Mouse (Mus musculus) liver, postnatal 0 days (tissue): Measurements from ENCODE around the gene Krt78. TPM values are rescaled to one million over a fixed set of nuclear protein-coding genes. Genes with fewer than 3 reads are reported as not detected.
"Not testable (repeated sequence)": the region's sequence is repeated elsewhere in the genome, so short reads cannot be mapped to it uniquely, and the experiment has no call there.

Experiments
- ATAC-seq: fragments of 200-750 bp; cut with Nextera tagmentation; 2 replicates; pipeline ENCODE4 v1.8.0; 2017; ENCODE audit warnings: mild to moderate bottlenecking, moderate library complexity
- DNase-seq: peaks from one replicate; pipeline ENCODE4 v3.0.0-alpha.2; 2016
- H3K27ac ChIP-seq: fragments of 300-500 bp; sonication (generic); 2 replicates; pipeline ENCODE4 v1.5.1; 2014; ENCODE audit warnings: antibody characterized with exemption, moderate library complexity, mild to moderate bottlenecking, low read depth
- H3K27me3 ChIP-seq: fragments of 300-500 bp; sonication (generic); 2 replicates; pipeline ENCODE4 v1.6.1; 2014; ENCODE audit warnings: low read length, control low read depth, mixed read lengths; ENCODE audit not compliant: insufficient read depth
- H3K36me3 ChIP-seq: fragments of 300-500 bp; sonication (generic); replicated peaks from 2 replicates; pipeline ENCODE4 v1.6.1; 2014; ENCODE audit warnings: mild to moderate bottlenecking, control low read depth, low read length, moderate library complexity, mixed read lengths; ENCODE audit not compliant: insufficient read depth
- H3K4me1 ChIP-seq: fragments of 300-500 bp; sonication (generic); 2 replicates; pipeline ENCODE4 v1.6.1; 2014; ENCODE audit warnings: antibody characterized with exemption, mild to moderate bottlenecking, control low read depth; ENCODE audit not compliant: insufficient read depth
- H3K4me2 ChIP-seq: fragments of 300-500 bp; sonication (generic); 2 replicates; pipeline ENCODE4 v1.6.1; 2014; ENCODE audit warnings: low read depth, mild to moderate bottlenecking, low read length, moderate library complexity, mixed read lengths
- H3K4me3 ChIP-seq: fragments of 300-500 bp; sonication (generic); 2 replicates; pipeline ENCODE4 v1.5.1; 2014; ENCODE audit warnings: low read depth, low read length
- H3K9ac ChIP-seq: fragments of 300-500 bp; sonication (generic); replicated peaks from 2 replicates; pipeline ENCODE4 v1.6.1; 2014; ENCODE audit warnings: mild to moderate bottlenecking, moderate library complexity
- H3K9me3 ChIP-seq: fragments of 300-500 bp; sonication (generic); 2 replicates; pipeline ENCODE4 v1.6.1; 2016; ENCODE audit warnings: mild to moderate bottlenecking, control low read depth, low read length, mixed read lengths
- CTCF ChIP-seq: sonication (generic); IDR thresholded peaks from 2 replicates; pipeline ENCODE4 v1.5.1; 2016; ENCODE audit warnings: antibody characterized with exemption, low read depth
- EP300 ChIP-seq: IDR thresholded peaks from 2 replicates; pipeline ENCODE4 v1.6.1; 2016; ENCODE audit warnings: antibody characterized with exemption, low read depth, mild to moderate bottlenecking
- WGBS: fragments of 180-500 bp; shearing (Covaris S2); extraction: QIAGEN DNeasy Blood & Tissue Kit; methylation state at CpG from one replicate; pipeline ENCODE4 v1.1.7; 2014; ENCODE audit not compliant: insufficient replicate concordance; 5-methylcytosine and 5-hydroxymethylcytosine counted together
- polyA plus RNA-seq: library from polyadenylated mRNA; unstranded; fragments of >200 nt; fragmentation: Nextera tagmentation; extraction: Ambion mirVana; gene quantifications from 2 replicates; pipeline ENCODE4 v1.2.1, GENCODE M21; 2015

Gene Krt78
- not detected in 2 replicates for polyA plus RNA-seq

DNA sequence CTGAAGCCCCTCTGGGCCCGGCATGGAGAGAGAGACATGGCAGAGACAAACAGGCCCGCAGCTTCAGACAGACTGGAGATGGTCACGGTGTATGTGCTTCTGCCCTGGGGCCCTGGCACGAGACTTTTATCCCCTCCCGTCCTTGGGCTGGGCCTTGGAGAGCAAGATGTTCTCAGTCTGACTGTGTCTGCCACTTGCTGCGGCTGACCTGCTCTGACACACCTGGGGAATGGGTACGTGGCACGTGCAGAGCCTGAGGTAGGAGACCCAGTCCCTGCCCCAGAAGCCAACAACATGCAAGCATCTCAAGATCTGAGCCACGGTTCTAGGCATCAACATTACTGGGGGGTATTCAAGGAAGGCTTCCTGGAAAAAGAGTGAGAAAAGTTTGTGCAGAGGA, at the start of gene Krt78:
Krt78 (minus strand) TSS at position 101 of the 400 bp plus-strand sequence.
- DNase-seq, result no peak
- 71% methylated on average over 9 of the region's 9 CpGs for WGBS
- Histone ChIP-seq H3K4me2 (no peak within 1 kb of the TSS), H3K27me3 (0 out of 2 replicates have a peak, but pooled peaks cover 6% of the 10 kb centered on the region), H3K9ac (no peak within 1 kb of the TSS), H3K9me3 (no peaks in the 10 kb centered on the region), H3K36me3 (no peaks in the 10 kb centered on the region), H3K4me1 (no peaks in the 10 kb centered on the region), H3K4me3 (no peak within 1 kb of the TSS), H3K27ac (no peak within 1 kb of the TSS)
- ATAC-seq, result no peak
- no peak for TF ChIP-seq EP300
- TF ChIP-seq CTCF, result no peak

DNA sequence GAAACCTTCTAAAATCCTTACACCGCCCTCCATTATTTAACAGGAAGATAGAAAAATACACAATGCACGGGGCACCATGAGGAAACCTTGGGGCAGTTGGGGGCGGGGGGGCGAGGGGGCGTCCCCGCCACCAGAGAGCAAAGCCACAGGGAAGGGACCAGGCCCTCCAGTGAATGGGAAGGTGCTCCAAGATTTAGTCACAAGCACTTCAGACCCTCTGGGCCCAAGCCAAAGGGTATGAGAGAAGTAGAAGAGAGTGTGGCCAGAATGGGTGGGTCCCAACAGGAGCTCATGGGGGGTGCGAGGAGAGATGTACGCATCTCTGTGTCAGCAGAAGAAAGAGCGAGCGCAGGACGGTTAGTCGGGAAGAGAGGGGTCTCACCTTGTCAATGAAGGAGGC, 49.4 kb upstream of the Krt78 start:
- H3K9me3 ChIP-seq, result no peaks in the 10 kb centered on the region
- ATAC-seq (no peak), DNase-seq (no peak)
- 28% methylated on average over 12 of the region's 12 CpGs for WGBS
- no peak for TF ChIP-seq CTCF
- no peak for TF ChIP-seq EP300
- H3K4me2 ChIP-seq, result peak overlapping the region; percentile 63
- no peaks in the 10 kb centered on the region for H3K36me3 ChIP-seq
- peak overlapping the region; percentile 52 for H3K27ac ChIP-seq
- H3K4me3 ChIP-seq, result peak overlapping the region; percentile 38
- peaks cover 14% of the 10 kb centered on the region; the same call in 1 of the 2 replicates for H3K4me1 ChIP-seq
- H3K27me3 ChIP-seq, result peaks cover 10% of the 10 kb centered on the region
- H3K9ac ChIP-seq, result peak overlapping the region; percentile 52

DNA sequence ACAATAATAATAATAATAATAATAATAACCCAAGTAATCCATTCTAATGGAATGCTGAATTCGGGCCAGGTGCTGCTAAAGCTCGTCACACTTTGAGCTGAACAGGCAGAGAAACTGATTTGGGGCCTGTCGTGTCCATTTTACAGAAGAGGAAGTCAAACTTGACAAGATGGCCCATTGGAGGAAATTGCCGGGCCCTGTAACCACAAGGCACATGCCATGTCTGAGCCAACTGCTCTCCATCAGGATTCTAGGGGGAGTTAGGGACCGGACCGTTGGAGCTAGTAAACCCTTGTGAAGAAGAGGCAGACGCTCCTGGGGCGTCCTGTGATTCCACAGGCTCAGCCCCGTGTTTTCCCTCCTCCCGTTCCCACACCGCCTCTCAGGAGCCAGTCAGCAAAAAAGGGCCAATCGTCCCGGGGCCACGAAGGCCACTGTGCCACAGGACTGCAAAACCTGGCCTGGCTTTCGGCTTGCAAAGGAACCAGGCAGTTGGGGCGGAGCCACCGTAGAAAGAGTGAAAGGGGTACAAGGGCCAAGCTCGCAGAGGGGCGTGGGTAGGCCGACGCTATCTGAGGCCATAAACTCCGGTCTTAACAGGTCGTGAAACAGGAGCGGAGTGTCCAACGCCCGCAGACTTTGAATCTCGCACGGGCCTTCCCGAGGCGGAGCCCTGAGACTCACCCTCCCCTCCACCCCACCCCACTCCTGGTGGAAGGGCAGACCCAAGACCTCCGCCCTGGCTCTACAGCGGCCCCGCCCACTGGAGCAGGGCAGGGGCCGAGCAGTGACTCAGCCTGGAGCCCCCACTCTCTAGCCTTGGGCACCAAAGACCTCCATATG, 48.8 kb upstream of the Krt78 start:
- peak overlapping the region; percentile 52 for H3K27ac ChIP-seq
- H3K4me3 ChIP-seq, result peak overlapping the region; percentile 38
- TF ChIP-seq CTCF, result no peak
- TF ChIP-seq EP300, result no peak
- 3% methylated on average over 34 of the region's 34 CpGs for WGBS
- H3K9ac ChIP-seq, result peak overlapping the region; percentile 52
- peak overlapping the region; percentile 63 for H3K4me2 ChIP-seq
- DNase-seq, result peak; percentile 79
- peaks cover 14% of the 10 kb centered on the region; the same call in 1 of the 2 replicates for H3K4me1 ChIP-seq
- peak; percentile 85 for ATAC-seq
- H3K9me3 ChIP-seq, result no peaks in the 10 kb centered on the region
- no peaks in the 10 kb centered on the region for H3K36me3 ChIP-seq
- peaks cover 10% of the 10 kb centered on the region for H3K27me3 ChIP-seq

DNA sequence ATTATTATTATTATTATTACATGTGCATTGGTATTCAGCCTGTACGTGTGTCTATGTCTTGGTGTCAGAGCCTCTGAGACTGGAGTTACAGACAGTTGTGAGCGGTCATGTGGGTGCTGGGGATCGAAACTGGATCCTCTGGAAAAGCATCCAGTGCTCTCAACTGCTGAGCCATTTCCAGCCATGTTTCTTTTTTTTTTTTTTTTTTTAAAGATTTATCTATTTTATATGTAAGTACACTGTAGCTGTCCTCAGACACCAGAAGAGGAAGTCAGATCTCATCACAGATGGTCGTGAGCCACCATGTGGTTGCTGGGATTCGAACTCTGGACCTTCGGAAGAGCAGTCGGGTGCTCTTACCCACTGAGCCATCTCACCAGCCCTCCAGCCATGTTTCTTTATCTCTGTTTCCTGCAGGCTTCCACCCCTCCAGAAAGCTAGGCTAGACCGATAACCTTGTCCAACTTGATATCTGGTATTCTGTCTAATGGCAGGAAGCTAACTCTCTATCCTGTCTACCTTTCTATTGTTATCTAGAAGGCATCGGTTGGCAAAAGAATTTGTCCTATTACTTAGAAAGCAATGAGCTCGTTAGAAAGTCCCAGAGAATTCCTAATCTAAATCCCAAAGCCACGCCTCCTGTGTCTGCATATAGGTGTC, 45.7 kb upstream of the Krt78 start:
- peaks cover 7% of the 10 kb centered on the region; the same call in 1 of the 2 replicates for H3K27me3 ChIP-seq
- ATAC-seq (no peak), DNase-seq (no peak)
- no peaks in the 10 kb centered on the region for H3K36me3 ChIP-seq
- no peak overlapping the region for H3K4me3 ChIP-seq
- H3K4me2 ChIP-seq, result no peak overlapping the region
- 61% methylated on average over 11 of the region's 11 CpGs for WGBS
- H3K27ac ChIP-seq, result no peak overlapping the region
- H3K9me3 ChIP-seq, result 0 out of 2 replicates have a peak, but pooled peaks cover 2% of the 10 kb centered on the region
- no peak for TF ChIP-seq EP300
- no peak for TF ChIP-seq CTCF
- H3K4me1 ChIP-seq, result peaks cover 8% of the 10 kb centered on the region; the same call in 1 of the 2 replicates
- no peak overlapping the region for H3K9ac ChIP-seq

DNA sequence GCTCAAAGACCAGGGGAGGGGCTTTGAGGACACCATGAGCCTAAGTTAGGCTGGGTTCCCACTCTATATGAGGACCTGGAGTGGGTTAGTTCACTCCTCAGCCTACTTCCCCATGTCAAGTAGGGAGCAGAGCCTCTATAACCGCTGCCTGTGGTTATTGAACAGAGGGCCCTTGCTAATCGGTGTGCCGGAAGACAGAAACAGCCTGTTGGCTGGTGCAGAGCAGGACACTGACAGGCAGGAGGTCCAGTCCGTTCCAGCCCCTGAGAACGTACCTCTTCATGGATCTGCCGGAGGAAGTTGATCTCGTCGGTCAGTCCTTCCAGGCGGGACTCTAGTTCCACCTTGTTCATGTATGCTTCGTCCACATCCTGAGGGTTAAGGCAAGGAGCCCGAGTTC, 45.1 kb upstream of the Krt78 start:
- Histone ChIP-seq H3K9ac (no peak overlapping the region), H3K9me3 (0 out of 2 replicates have a peak, but pooled peaks cover 2% of the 10 kb centered on the region), H3K4me1 (peaks cover 7% of the 10 kb centered on the region; the same call in 1 of the 2 replicates), H3K36me3 (no peaks in the 10 kb centered on the region), H3K4me2 (no peak overlapping the region), H3K27me3 (peaks cover 7% of the 10 kb centered on the region; the same call in 1 of the 2 replicates), H3K4me3 (no peak overlapping the region), H3K27ac (no peak overlapping the region)
- ATAC-seq (no peak), DNase-seq (no peak)
- TF ChIP-seq EP300 (no peak), CTCF (no peak)
- WGBS, result 49% methylated on average over 11 of the region's 11 CpGs

DNA sequence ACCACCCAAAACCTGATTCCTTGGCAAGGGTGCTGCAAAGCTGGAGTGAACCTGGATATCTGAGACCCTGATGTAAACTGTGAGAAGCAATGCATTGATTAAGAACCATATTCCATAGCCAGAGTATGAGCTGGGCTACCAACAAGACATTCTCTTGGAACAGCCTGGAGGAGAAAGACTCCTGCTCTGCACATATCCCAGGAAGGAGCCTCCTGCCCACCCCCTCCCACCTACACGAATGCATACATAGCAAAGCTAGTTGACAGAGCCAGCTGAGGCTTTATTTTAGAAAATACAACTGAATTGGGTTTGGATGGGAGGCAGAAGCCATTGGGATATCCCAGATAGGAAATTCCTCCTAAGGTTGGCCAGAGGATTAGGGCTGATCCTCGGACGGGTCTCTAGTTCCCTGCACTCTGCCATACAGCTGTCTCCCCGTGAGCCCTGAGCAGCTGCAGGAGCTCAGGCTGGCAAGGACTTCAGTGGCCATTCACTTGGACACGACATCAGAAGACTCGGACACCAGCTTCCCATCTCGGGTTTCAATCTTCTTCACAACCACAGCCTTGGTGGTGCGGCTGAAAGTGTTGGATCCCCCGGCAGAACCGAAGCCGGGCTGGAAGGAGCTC, 42.5 kb upstream of the Krt78 start:
- ATAC-seq, H3K27me3 ChIP-seq, H3K9ac ChIP-seq, H3K4me1 ChIP-seq, H3K9me3 ChIP-seq, H3K36me3 ChIP-seq, DNase-seq, H3K4me3 ChIP-seq, H3K27ac ChIP-seq, H3K4me2 ChIP-seq: not testable (repeated sequence)
- 74% methylated on average over 6 of the region's 11 CpGs for WGBS
